Mouse (Mus musculus): ENCODE results near the gene Pdpr. TPM values are rescaled to one million over a fixed set of nuclear protein-coding genes. Genes with fewer than 3 reads are reported as not detected.

Gene Pdpr
- total and polyA plus RNA-seq, 3 experiments: 8.3 to 11.6 (median 8.3) TPM

DNA sequence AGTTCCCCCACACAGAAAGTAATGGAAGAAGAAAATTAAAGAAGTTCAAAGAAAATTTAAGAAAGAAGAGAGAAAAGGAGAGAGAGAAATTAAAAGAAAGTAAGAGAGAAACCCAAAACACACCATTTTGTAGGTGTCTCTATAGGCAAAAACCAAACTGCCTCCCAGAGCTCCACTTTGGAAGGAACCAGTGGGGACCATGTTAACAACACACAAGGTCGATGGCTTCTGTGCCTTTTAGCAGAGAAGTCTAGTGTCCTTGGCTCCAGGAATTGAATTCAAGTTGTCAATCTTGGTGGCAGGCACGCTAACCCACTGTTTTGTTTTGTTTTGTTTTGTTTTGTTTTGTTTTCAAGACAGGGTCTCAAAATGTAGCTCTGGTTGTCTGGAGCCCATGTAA, 31.5 kb upstream of the Pdpr start:
- in situ Hi-C loops (cut with MboI; ENCODE audit: low pct_ligation_motif_present, low pct_unique_long_range_greater_than_20kb, low sequenced_read_pairs): no loop called here
- Histone ChIP-seq H3K9ac (ENCODE audit: insufficient read depth, low read depth) (no peak overlapping the region), H3K4me1 (ENCODE audit: control insufficient read depth in 1 of 2, insufficient read depth in 2 of 2) (peaks cover 4 to 21% of the 10 kb centered on the region in 2 experiments), H3K27me3 (replicated peaks) (peaks cover 29% of the 10 kb centered on the region), H3K36me3 (replicated peaks in 1 of 2; ENCODE audit: control insufficient read depth in 1 of 2, insufficient read depth in 1 of 2, low read length in 1 of 2) (peaks cover 3 to 8% of the 10 kb centered on the region in 2 experiments), H3K27ac (ENCODE audit: insufficient read depth, low read depth) (no peak overlapping the region), H3K4me2 (ENCODE audit: insufficient read depth, low read depth, poor library complexity, severe bottlenecking) (peak overlapping the region; percentile 81), H3K79me2 (replicated peaks; ENCODE audit: control insufficient read depth, extremely low read depth, insufficient read depth, poor library complexity, severe bottlenecking) (0 out of 2 replicates have a peak, but pooled peaks cover under 1% of the 10 kb centered on the region), H3K9me3 (replicated peaks; ENCODE audit: low read length) (no peaks in the 10 kb centered on the region), H3K4me3 (replicated peaks in 1 of 3; ENCODE audit: low read depth in 2 of 3, low read length in 2 of 3, poor library complexity in 1 of 3) (peak overlapping the region in 1 of 3 experiments; percentile 11)
- TF ChIP-seq SIN3A (IDR thresholded peaks at IDR 0.05; ENCODE audit: low read length) (0 out of 2 replicates have a peak, but pooled peaks have one; percentile 44), HCFC1 (IDR thresholded peaks at IDR 0.05; ENCODE audit: low read depth, low read length) (no peak)
- DNase-seq (ENCODE audit: extremely low read depth): no peak
- dilution Hi-C loops (cut with MboI; ENCODE audit: extremely low pct_ligation_motif_present, extremely low pct_unique_long_range_greater_than_20kb, low sequenced_read_pairs): no loop called here

DNA sequence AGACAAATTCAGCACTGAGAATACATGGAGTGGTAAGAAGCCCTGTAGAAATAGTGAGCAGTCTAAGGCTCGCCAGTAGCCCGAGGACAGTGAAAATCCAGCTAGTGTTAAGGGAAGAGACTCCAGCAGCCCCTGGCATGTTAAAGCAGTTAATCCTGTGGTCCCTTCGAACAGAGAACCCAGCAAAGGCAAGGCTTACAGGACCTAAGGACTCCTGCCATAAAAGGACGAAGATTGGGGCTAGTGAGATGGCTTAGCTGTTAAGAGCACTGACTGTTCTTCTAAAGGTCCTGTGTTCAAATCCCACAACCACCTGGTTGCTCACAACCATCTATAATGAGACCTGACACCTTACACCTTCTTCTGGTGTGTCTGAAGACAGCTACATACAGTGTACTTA, 28.1 kb upstream of the Pdpr start:
- Histone ChIP-seq H3K9ac (ENCODE audit: insufficient read depth, low read depth) (no peak overlapping the region), H3K27ac (ENCODE audit: insufficient read depth, low read depth) (no peak overlapping the region), H3K79me2 (replicated peaks; ENCODE audit: control insufficient read depth, extremely low read depth, insufficient read depth, poor library complexity, severe bottlenecking) (no peaks in the 10 kb centered on the region), H3K4me3 (replicated peaks in 1 of 3; ENCODE audit: low read depth in 2 of 3, low read length in 2 of 3, poor library complexity in 1 of 3) (no peak overlapping the region), H3K4me1 (ENCODE audit: control insufficient read depth in 1 of 2, insufficient read depth in 2 of 2) (peaks cover 0 to 3% of the 10 kb centered on the region in 2 experiments; a peak in 2 of 4 replicates), H3K4me2 (ENCODE audit: insufficient read depth, low read depth, poor library complexity, severe bottlenecking) (no peak overlapping the region), H3K9me3 (replicated peaks; ENCODE audit: low read length) (no peaks in the 10 kb centered on the region), H3K27me3 (replicated peaks) (peaks cover 39% of the 10 kb centered on the region), H3K36me3 (replicated peaks in 1 of 2; ENCODE audit: control insufficient read depth in 1 of 2, insufficient read depth in 1 of 2, low read length in 1 of 2) (no peaks in the 10 kb centered on the region)
- dilution Hi-C loops (cut with MboI; ENCODE audit: extremely low pct_ligation_motif_present, extremely low pct_unique_long_range_greater_than_20kb, low sequenced_read_pairs): no loop called here
- in situ Hi-C loops (cut with MboI; ENCODE audit: low pct_ligation_motif_present, low pct_unique_long_range_greater_than_20kb, low sequenced_read_pairs): no loop called here
- DNase-seq (ENCODE audit: extremely low read depth): no peak
- TF ChIP-seq EP300 (IDR thresholded peaks at IDR 0.05; ENCODE audit: low read length) (no peak), NELFE (IDR thresholded peaks at IDR 0.05; ENCODE audit: low read depth, low read length) (no peak), CTCF (conservative IDR thresholded peaks at IDR 0.05 in 1 of 2, IDR thresholded peaks at IDR 0.05 in 1 of 2; ENCODE audit: low read depth in 2 of 2, low read length in 2 of 2) (no peak), TBP (conservative IDR thresholded peaks at IDR 0.05; ENCODE audit: low read depth, low read length) (0 out of 2 replicates have a peak, but pooled peaks have one; percentile 43), USF1 (IDR thresholded peaks at IDR 0.05; ENCODE audit: low read depth, low read length) (no peak), PAX5 (IDR thresholded peaks at IDR 0.05; ENCODE audit: low read length) (no peak), POLR2AphosphoS2 (IDR thresholded peaks at IDR 0.05; ENCODE audit: low read depth, low read length) (no peak)

DNA sequence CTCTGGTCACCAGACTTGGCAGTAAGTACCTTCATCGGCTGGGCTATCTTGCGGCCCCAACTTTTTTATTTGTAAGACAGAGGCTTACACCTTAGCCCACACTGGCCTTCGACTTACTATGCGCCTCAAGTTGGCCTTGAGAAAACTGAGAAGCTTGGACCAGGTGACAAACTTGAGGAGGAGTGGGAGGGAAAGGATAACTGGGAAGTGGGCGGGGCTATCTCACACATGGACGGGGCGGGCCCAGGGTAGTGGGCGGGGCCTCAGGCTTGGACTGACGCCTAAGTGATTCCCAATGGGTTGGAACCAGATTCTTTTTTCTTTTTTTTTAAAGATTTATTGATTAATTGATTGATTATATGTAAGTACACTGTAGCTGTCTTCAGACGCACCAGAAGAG, 27.0 kb upstream of the Pdpr start:
- Histone ChIP-seq H3K4me2 (ENCODE audit: insufficient read depth, low read depth, poor library complexity, severe bottlenecking) (no peak overlapping the region), H3K79me2 (replicated peaks; ENCODE audit: control insufficient read depth, extremely low read depth, insufficient read depth, poor library complexity, severe bottlenecking) (no peaks in the 10 kb centered on the region), H3K27me3 (replicated peaks) (peaks cover 49% of the 10 kb centered on the region), H3K27ac (ENCODE audit: insufficient read depth, low read depth) (no peak overlapping the region), H3K9ac (ENCODE audit: insufficient read depth, low read depth) (no peak overlapping the region), H3K4me1 (ENCODE audit: control insufficient read depth in 1 of 2, insufficient read depth in 2 of 2) (peaks cover 0 to 3% of the 10 kb centered on the region in 2 experiments; a peak in 1 of 4 replicates), H3K9me3 (replicated peaks; ENCODE audit: low read length) (no peaks in the 10 kb centered on the region), H3K4me3 (replicated peaks in 1 of 3; ENCODE audit: low read depth in 2 of 3, low read length in 2 of 3, poor library complexity in 1 of 3) (no peak overlapping the region), H3K36me3 (replicated peaks in 1 of 2; ENCODE audit: control insufficient read depth in 1 of 2, insufficient read depth in 1 of 2, low read length in 1 of 2) (no peaks in the 10 kb centered on the region)
- DNase-seq (ENCODE audit: extremely low read depth): no peak
- dilution Hi-C loops (cut with MboI; ENCODE audit: extremely low pct_ligation_motif_present, extremely low pct_unique_long_range_greater_than_20kb, low sequenced_read_pairs): no loop called here
- in situ Hi-C loops (cut with MboI; ENCODE audit: low pct_ligation_motif_present, low pct_unique_long_range_greater_than_20kb, low sequenced_read_pairs): no loop called here
- no peak for TF ChIP-seq JUND (conservative IDR thresholded peaks at IDR 0.05; ENCODE audit: low read depth, low read length)
- no peak for TF ChIP-seq GABPA (IDR thresholded peaks at IDR 0.05; ENCODE audit: insufficient replicate concordance, low read depth, low read length)
- TF ChIP-seq MEF2A (IDR thresholded peaks at IDR 0.05; ENCODE audit: borderline replicate concordance, low read depth, low read length): no peak
- no peak for TF ChIP-seq SIN3A (IDR thresholded peaks at IDR 0.05; ENCODE audit: low read length)
- no peak for TF ChIP-seq ELF1 (IDR thresholded peaks at IDR 0.05; ENCODE audit: low read depth, low read length)
- TF ChIP-seq ZC3H11A (IDR thresholded peaks at IDR 0.05; ENCODE audit: low read depth, low read length): no peak
- no peak for TF ChIP-seq TBP (conservative IDR thresholded peaks at IDR 0.05; ENCODE audit: low read depth, low read length)
- TF ChIP-seq E2F4 (IDR thresholded peaks at IDR 0.05; ENCODE audit: insufficient replicate concordance, low read depth, low read length): no peak
- no peak for TF ChIP-seq ZNF384 (IDR thresholded peaks at IDR 0.05; ENCODE audit: low read depth, low read length)
- no peak for TF ChIP-seq ZMIZ1 (IDR thresholded peaks at IDR 0.05; ENCODE audit: low read depth, low read length)
- TF ChIP-seq POLR2A (IDR thresholded peaks at IDR 0.05; ENCODE audit: low read depth, low read length): no peak
- TF ChIP-seq PAX5 (IDR thresholded peaks at IDR 0.05; ENCODE audit: low read length): no peak
- TF ChIP-seq ETS1 (conservative IDR thresholded peaks at IDR 0.05; ENCODE audit: low read depth, low read length): no peak
- no peak for TF ChIP-seq CHD2 (IDR thresholded peaks at IDR 0.05; ENCODE audit: low read length)
- no peak for TF ChIP-seq IRF4 (IDR thresholded peaks at IDR 0.05; ENCODE audit: low read depth, low read length)
- no peak for TF ChIP-seq EP300 (IDR thresholded peaks at IDR 0.05; ENCODE audit: low read length)
- TF ChIP-seq MYC (IDR thresholded peaks at IDR 0.05; ENCODE audit: low read depth, low read length): no peak
- no peak for TF ChIP-seq NELFE (IDR thresholded peaks at IDR 0.05; ENCODE audit: low read depth, low read length)
- TF ChIP-seq ZKSCAN1 (IDR thresholded peaks at IDR 0.05; ENCODE audit: borderline replicate concordance, low read depth, low read length): no peak
